Mouse (Mus musculus) embryonic facial prominence, embryonic 10.5 days (tissue): ENCODE measurements at regions not wholly inside any gene's neighbourhood (a gene's known extent, or its start where the extent isn't known, plus 50 kb on each side); places are given as distances from the start of the nearest gene placed in this dataset.

Experiments
- DNase-seq: peaks from one replicate; pipeline ENCODE4 v3.0.0-alpha.2; 2017; ENCODE audit warnings: low spot score
- H3K27ac ChIP-seq: fragments of 300-500 bp; sonication (generic); replicated peaks from 2 replicates; pipeline ENCODE4 v1.5.1; 2016; ENCODE audit warnings: mild to moderate bottlenecking
- H3K27me3 ChIP-seq: fragments of 300-500 bp; sonication (generic); replicated peaks from 2 replicates; pipeline ENCODE4 v1.6.1; 2016; ENCODE audit warnings: low read depth, mild to moderate bottlenecking; ENCODE audit not compliant: poor library complexity, severe bottlenecking
- H3K36me3 ChIP-seq: fragments of 300-500 bp; sonication (generic); replicated peaks from 2 replicates; pipeline ENCODE4 v1.6.1; 2016; ENCODE audit warnings: mild to moderate bottlenecking, moderate library complexity
- H3K4me1 ChIP-seq: fragments of 300-500 bp; sonication (generic); 2 replicates; pipeline ENCODE4 v1.6.1; 2016
- H3K4me3 ChIP-seq: fragments of 300-500 bp; sonication (generic); 2 replicates; pipeline ENCODE4 v1.5.1; 2016; ENCODE audit warnings: mild to moderate bottlenecking, moderate library complexity
- H3K9me3 ChIP-seq: fragments of 300-500 bp; sonication (generic); 2 replicates; pipeline ENCODE4 v1.6.1; 2016; ENCODE audit warnings: mild to moderate bottlenecking
- WGBS: fragments of 180-500 bp; shearing (Covaris S2); methylation state at CpG from one replicate; pipeline ENCODE4 v1.1.7; 2016; 5-methylcytosine and 5-hydroxymethylcytosine counted together

DNA sequence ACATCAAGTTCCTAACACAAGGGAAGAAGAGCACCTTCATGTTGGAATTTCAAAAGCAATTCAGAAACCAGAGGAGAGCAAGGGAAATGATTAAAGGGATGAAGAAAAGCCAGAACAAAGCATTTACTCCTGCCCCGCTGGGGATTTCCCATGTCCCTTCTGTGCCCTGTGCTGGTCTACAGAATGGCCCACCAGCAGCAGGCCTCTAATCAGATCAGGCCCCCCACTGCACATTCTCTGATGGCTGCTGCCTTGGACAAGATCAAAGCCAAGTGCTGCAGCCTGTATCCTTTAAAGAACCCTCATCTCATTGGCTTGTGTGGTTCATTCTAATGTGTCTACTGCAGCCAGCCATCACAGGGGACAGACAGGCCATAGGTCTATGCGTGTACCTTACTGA lies 126.1 kb upstream of the Rbfox1 start:
- DNase-seq, result no peak
- no peaks in the 10 kb centered on the region for H3K27me3 ChIP-seq
- H3K27ac ChIP-seq, result no peak overlapping the region

GRCm38 (mm10) chr16:5742716-5743507 lies 142.2 kb upstream of the Rbfox1 start:
- no peaks in the 10 kb centered on the region for H3K9me3 ChIP-seq
- H3K36me3 ChIP-seq, result no peaks in the 10 kb centered on the region
- H3K4me1 ChIP-seq, result 0 out of 2 replicates have a peak, but pooled peaks cover under 1% of the 10 kb centered on the region
- DNase-seq, result no peak
- peaks cover 6% of the 10 kb centered on the region; the same call in 1 of the 2 replicates for H3K27me3 ChIP-seq
- 60% methylated on average over 4 of the region's 4 CpGs for WGBS
- H3K27ac ChIP-seq, result no peak overlapping the region
- H3K4me3 ChIP-seq, result no peak overlapping the region

More for the DNA sequence above, 126.1 kb upstream of the Rbfox1 start:
- 82% methylated on average over 2 of the region's 2 CpGs for WGBS
- no peaks in the 10 kb centered on the region for H3K9me3 ChIP-seq
- no peaks in the 10 kb centered on the region for H3K4me1 ChIP-seq
- no peaks in the 10 kb centered on the region for H3K36me3 ChIP-seq
- no peak overlapping the region for H3K4me3 ChIP-seq

DNA sequence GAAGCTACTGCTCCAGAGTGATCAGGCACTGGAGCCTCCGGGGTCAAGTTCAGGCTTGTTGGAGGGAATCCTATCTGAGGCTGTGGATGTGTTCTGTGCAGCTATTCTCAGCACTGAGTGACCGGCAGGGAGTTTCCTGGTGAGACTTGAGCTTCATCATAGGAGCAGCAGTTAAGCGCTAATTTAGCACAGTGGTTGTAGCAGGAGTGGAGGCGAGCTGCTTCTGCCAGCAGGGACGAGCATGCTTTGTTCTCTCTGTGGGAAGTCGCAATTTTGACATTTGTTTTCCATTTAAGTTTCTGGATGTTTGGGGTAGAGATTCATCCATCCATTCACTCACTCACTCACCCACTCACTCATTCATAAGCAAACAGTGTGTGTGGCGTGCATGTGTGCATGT lies 144.4 kb upstream of the Rbfox1 start:
- Histone ChIP-seq H3K27ac (no peak overlapping the region), H3K9me3 (no peaks in the 10 kb centered on the region), H3K4me3 (no peak overlapping the region), H3K27me3 (peaks cover 6% of the 10 kb centered on the region; the same call in 1 of the 2 replicates), H3K36me3 (no peaks in the 10 kb centered on the region), H3K4me1 (no peaks in the 10 kb centered on the region)
- 78% methylated on average over 7 of the region's 7 CpGs for WGBS
- no peak for DNase-seq

DNA sequence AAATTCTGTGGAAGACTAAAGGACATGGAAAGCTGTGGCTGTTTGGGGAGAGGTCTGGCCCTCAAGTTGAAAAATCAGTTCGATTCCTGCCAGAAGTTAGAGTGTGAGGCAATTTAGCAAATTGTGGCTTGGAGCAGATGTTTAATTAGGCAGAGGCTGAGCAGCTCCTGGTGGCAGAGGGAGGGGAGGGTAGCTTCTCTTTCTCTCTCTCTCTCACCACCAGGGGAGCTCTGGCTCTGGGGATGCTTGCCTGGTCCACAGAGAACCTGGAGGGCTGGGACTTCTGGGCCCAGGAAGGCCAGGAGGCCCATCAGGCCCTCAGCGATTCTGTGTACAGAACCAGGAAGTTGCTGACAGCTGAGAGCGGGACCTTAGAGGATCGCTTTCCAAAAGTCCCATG lies 151.5 kb upstream of the Rbfox1 start:
- Histone ChIP-seq H3K4me3 (no peak overlapping the region), H3K27me3 (no peaks in the 10 kb centered on the region), H3K4me1 (no peaks in the 10 kb centered on the region), H3K36me3 (no peaks in the 10 kb centered on the region), H3K27ac (no peak overlapping the region), H3K9me3 (no peaks in the 10 kb centered on the region)
- peak; percentile 10 for DNase-seq
- WGBS, result 78% methylated on average over 4 of the region's 4 CpGs

DNA sequence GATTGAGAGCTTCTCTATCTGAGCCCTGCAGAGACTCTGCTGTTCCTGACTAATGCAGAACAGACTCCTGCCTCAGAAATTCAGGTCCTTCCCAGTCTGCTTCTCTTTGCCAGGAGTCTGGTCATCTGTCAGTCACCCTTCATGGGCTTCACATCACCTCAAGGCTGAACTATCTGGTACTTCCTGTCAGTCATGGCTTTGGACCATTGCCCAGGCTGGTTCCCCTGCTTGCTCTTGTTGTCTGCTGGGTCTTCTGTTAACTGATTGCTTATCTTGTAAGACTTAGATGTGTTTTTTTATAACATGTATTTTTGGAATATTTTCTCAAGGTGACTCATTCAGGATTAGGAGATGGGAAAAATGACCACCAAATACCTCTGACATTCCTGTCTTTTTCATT lies 162.6 kb upstream of the Rbfox1 start:
- no peaks in the 10 kb centered on the region for H3K27me3 ChIP-seq
- no peak for DNase-seq
- H3K4me3 ChIP-seq, result no peak overlapping the region
- H3K4me1 ChIP-seq, result no peaks in the 10 kb centered on the region
- no peak overlapping the region for H3K27ac ChIP-seq
- H3K9me3 ChIP-seq, result no peaks in the 10 kb centered on the region
- H3K36me3 ChIP-seq, result no peaks in the 10 kb centered on the region

DNA sequence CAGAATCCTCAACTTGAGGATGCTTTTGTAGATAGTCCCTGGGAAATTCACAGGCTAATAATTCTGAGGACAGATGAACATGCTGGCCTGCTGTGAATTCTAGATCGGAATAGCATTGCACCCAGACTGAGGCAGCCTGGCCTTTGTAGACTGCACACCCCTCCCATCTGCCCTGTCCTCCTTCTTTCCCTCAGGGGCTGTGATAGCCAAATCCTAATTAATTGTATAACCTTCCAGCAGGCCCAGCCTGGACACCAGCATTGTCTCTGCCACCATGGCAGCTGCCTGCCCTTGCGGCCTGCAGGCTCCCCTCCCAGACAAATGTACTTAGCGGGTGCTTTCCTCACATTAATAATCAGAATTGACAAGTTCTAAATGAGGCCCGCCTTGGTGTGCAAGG lies 171.7 kb upstream of the Rbfox1 start:
- 87% methylated on average over 4 of the region's 4 CpGs for WGBS
- no peaks in the 10 kb centered on the region for H3K4me1 ChIP-seq
- H3K27ac ChIP-seq, result no peak overlapping the region
- no peaks in the 10 kb centered on the region for H3K36me3 ChIP-seq
- H3K9me3 ChIP-seq, result no peaks in the 10 kb centered on the region
- no peak for DNase-seq
- H3K4me3 ChIP-seq, result no peak overlapping the region
- no peaks in the 10 kb centered on the region for H3K27me3 ChIP-seq

GRCm38 (mm10) chr16:5709831-5710230 lies 175.3 kb upstream of the Rbfox1 start:
- Histone ChIP-seq H3K4me1 (no peaks in the 10 kb centered on the region), H3K9me3 (no peaks in the 10 kb centered on the region), H3K36me3 (no peaks in the 10 kb centered on the region), H3K4me3 (no peak overlapping the region), H3K27ac (no peak overlapping the region), H3K27me3 (no peaks in the 10 kb centered on the region)
- 83% methylated on average over 5 of the region's 5 CpGs for WGBS
- no peak for DNase-seq

DNA sequence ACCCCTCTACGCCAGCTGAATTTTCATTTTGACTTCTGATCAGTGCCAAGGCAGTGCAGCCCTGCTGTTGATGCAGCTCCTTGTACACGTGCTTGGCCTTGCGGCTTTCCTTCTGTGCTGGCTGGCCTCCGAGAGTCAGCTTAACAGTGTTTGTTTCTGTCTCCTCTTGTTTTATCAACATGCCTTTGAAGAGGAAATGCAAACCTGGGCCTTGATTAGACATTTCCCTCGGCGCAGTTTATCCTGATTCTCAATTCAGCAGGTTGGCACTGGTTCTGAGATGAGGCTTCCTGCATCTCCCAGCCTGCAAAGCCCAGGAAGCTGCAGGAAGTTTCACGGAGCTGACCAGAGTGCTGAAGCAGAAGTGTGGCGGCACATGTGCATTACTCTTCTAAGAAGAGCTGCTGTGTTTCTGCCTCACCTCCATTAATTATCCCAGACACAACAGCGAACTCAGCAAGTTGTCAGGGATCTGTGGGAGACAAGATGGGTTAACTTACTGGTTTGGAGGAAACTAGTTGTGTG lies 184.4 kb upstream of the Rbfox1 start:
- H3K9me3 ChIP-seq, result no peaks in the 10 kb centered on the region
- no peak overlapping the region for H3K4me3 ChIP-seq
- WGBS, result 53% methylated on average over 9 of the region's 9 CpGs
- no peaks in the 10 kb centered on the region for H3K36me3 ChIP-seq
- DNase-seq, result peak; percentile 67
- no peaks in the 10 kb centered on the region for H3K4me1 ChIP-seq
- H3K27me3 ChIP-seq, result no peaks in the 10 kb centered on the region
- no peak overlapping the region for H3K27ac ChIP-seq

- H3K27ac ChIP-seq, result no peak overlapping the region
- WGBS, result 91% methylated on average over 3 of the region's 3 CpGs
Measured at GRCm38 (mm10) chr16:5688322-5688721, 196.8 kb upstream of the Rbfox1 start.

DNA sequence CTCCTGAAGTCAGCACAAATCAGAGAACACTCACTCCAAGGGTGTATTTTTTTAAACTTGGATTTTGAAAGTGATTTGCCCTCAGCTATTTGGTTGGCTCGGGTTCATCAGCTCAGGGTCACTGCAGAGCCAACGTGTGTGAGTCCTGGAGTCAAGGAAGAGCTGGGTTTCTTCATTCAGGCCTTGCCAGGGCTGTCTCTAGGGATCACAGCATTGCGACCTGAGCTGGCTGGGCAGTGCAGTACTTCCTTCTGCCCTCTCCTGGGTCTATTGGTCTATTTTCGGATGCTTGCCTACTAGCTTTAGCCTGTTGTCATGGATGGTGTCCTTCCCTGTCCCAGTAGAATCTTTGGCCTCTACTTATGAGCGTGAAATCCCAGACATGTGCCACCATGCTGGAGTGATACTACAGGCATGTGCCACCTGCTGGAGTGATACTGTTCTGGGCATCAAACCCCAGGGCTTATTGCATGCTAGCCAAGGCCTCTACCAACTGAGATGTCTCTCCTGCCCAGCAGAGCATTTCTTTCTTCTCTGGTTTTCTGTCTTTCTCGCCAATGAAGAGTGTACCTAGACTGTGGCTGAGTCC lies 211.7 kb upstream of the Rbfox1 start:
- Histone ChIP-seq H3K4me3 (no peak overlapping the region), H3K36me3 (no peaks in the 10 kb centered on the region), H3K4me1 (no peaks in the 10 kb centered on the region), H3K27ac (no peak overlapping the region), H3K27me3 (no peaks in the 10 kb centered on the region), H3K9me3 (no peaks in the 10 kb centered on the region)
- DNase-seq, result no peak
- 75% methylated on average over 6 of the region's 6 CpGs for WGBS

More at GRCm38 (mm10) chr16:5688322-5688721, 196.8 kb upstream of the Rbfox1 start:
- Histone ChIP-seq H3K36me3 (no peaks in the 10 kb centered on the region), H3K4me3 (no peak overlapping the region), H3K9me3 (no peaks in the 10 kb centered on the region), H3K27me3 (no peaks in the 10 kb centered on the region), H3K4me1 (no peaks in the 10 kb centered on the region)
- DNase-seq, result no peak

DNA sequence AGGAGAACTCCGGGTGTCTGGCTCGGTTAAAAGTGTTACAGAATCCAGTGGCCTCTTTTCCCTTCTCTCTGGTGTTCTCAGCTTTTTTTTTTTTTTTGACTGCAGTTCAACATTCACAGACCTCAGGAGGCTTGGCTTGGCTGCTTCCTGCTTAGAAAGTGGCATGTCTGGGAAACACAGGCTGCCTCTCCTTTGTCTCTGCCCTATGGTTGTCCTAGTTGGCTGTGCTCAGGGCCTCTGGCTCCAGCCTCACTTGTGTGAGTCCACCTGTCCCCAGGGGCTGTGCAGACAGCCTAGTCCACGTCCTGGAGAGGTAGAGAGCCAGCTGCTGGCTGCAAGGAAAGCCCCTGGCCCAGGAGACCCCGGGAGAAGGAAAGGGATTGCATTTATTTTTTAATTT lies 212.3 kb upstream of the Rbfox1 start:
- H3K27ac ChIP-seq, result no peak overlapping the region
- DNase-seq, result no peak
- H3K4me1 ChIP-seq, result no peaks in the 10 kb centered on the region
- no peaks in the 10 kb centered on the region for H3K36me3 ChIP-seq
- no peak overlapping the region for H3K4me3 ChIP-seq
- 70% methylated on average over 4 of the region's 4 CpGs for WGBS
- H3K27me3 ChIP-seq, result no peaks in the 10 kb centered on the region
- no peaks in the 10 kb centered on the region for H3K9me3 ChIP-seq

DNA sequence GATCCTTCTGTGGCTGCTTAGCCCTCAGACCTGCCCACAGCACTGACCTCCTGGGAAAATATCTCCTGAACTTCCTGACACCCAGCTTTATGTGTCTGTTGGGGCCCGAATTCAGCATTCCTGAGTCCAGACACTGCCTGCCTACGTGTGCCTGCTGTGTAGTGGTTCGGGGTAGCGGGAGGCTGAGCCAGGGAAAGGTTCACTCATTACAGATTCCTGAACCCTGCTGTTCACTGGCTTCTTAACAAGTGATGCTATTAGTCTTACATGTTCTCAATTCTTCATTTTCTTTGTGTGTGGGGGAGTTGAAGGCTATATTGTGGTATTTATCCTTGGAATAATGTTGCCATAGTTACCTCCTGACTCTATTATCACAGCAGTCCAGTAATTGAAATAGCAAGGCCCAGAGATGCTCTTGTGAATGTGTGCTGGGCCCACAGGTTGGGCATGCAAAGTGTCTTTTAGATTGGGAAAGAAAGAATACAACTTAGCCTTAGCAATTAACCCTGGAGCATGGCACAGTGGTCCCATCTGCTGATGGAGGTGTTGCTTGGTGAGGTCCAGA lies 216.7 kb upstream of the Rbfox1 start:
- no peak overlapping the region for H3K27ac ChIP-seq
- no peaks in the 10 kb centered on the region for H3K9me3 ChIP-seq
- no peaks in the 10 kb centered on the region for H3K27me3 ChIP-seq
- WGBS, result 75% methylated on average over 4 of the region's 4 CpGs
- no peaks in the 10 kb centered on the region for H3K36me3 ChIP-seq
- no peak overlapping the region for H3K4me3 ChIP-seq
- DNase-seq, result no peak
- H3K4me1 ChIP-seq, result no peaks in the 10 kb centered on the region

GRCm38 (mm10) chr16:5661918-5662317 lies 223.2 kb upstream of the Rbfox1 start:
- Histone ChIP-seq H3K4me1 (no peaks in the 10 kb centered on the region), H3K27me3 (no peaks in the 10 kb centered on the region), H3K4me3 (no peak overlapping the region), H3K9me3 (no peaks in the 10 kb centered on the region), H3K36me3 (no peaks in the 10 kb centered on the region), H3K27ac (no peak overlapping the region)
- 80% methylated on average over 5 of the region's 5 CpGs for WGBS
- DNase-seq, result no peak
